Mouse (Mus musculus) heart, adult 2 months (tissue): Measurements from ENCODE around the gene Cd109. TPM values are rescaled to one million over a fixed set of nuclear protein-coding genes. Genes with fewer than 3 reads are reported as not detected.
A peak's percentile ranks its signal among the peaks of the same experiment; 100 is the strongest.

Source experiments
- DNase-seq, 2 experiments: peaks; one replicate each; pipeline ENCODE4 v3.0.0; 2021
- H3K27ac ChIP-seq: fragments of 200-600 bp; 2 replicates; pipeline ENCODE4 v1.8.1; 2022
- H3K27me3 ChIP-seq: fragments of 200-500 bp; 2 replicates; pipeline ENCODE4 v1.6.1; 2012; ENCODE audit warnings: mild to moderate bottlenecking, low read length, inconsistent platforms, mixed read lengths; ENCODE audit not compliant: control insufficient read depth, insufficient read depth
- H3K36me3 ChIP-seq: fragments of 200-500 bp; 2 replicates; pipeline ENCODE4 v1.6.1; 2012; ENCODE audit warnings: low read length, inconsistent platforms; ENCODE audit not compliant: control insufficient read depth, insufficient read depth
- H3K4me1 ChIP-seq: fragments of 200-500 bp; 2 replicates; pipeline ENCODE4 v1.6.1; 2011; ENCODE audit warnings: low read length; ENCODE audit not compliant: control insufficient read depth, insufficient read depth
- H3K4me3 ChIP-seq: fragments of 200-600 bp; 2 replicates; pipeline ENCODE4 v1.8.1; 2022
- H3K79me2 ChIP-seq: fragments of 200-500 bp; replicated peaks from 2 replicates; pipeline ENCODE4 v1.6.1; 2012; ENCODE audit warnings: mild to moderate bottlenecking, inconsistent platforms, low read length, moderate library complexity, mixed read lengths; ENCODE audit not compliant: control insufficient read depth, insufficient read depth
- H3K9ac ChIP-seq: fragments of 200-500 bp; 2 replicates; pipeline ENCODE4 v1.6.1; 2012; ENCODE audit warnings: low read depth, mild to moderate bottlenecking, control low read depth, inconsistent platforms, low read length, mixed read lengths
- CTCF ChIP-seq: fragments of 200-600 bp; IDR thresholded peaks from 2 replicates; pipeline ENCODE4 v1.8.1; 2022; ENCODE audit warnings: antibody characterized with exemption, mild to moderate bottlenecking, moderate library complexity
- EP300 ChIP-seq: fragments of 200-500 bp; IDR thresholded peaks from 2 replicates; pipeline ENCODE4 v1.6.1; 2011; ENCODE audit warnings: low read depth, low read length, control low read depth; ENCODE audit not compliant: insufficient read depth
- POLR2A ChIP-seq: fragments of 200-500 bp; IDR thresholded peaks from 2 replicates; pipeline ENCODE4 v1.6.1; 2011; ENCODE audit warnings: mild to moderate bottlenecking, low read depth, low read length, control low read depth; ENCODE audit not compliant: insufficient read depth
- WGBS: fragments of 180-500 bp; shearing (Covaris S2); methylation state at CpG from one replicate; pipeline ENCODE4 v1.1.7; 2018; 5-methylcytosine and 5-hydroxymethylcytosine counted together
- intact Hi-C: fragments of 180-260 bp; cut with DNase I; formaldehyde crosslinking; loops from one replicate; pipeline ENCODE4 v1.15.1; 2025
- polyA plus RNA-seq: library from polyadenylated mRNA; depleted of rRNA; stranded (reverse); fragments of >200 nt; gene quantifications from 2 replicates; pipeline ENCODE4 v1.2.3, GENCODE M21; 2012; rRNA removed
- total RNA-seq, 2 experiments: library from RNA; stranded (reverse); gene quantifications; 2 replicates each; pipeline ENCODE4 v1.2.3; 2021

Gene Cd109
- total and polyA plus RNA-seq, 3 experiments = 0.77 to 0.89 (median 0.88) TPM

GRCm38 (mm10) chr9:78720888-78721798 lies 105.8 kb downstream of the Cd109 start:
- Histone ChIP-seq H3K79me2 (no peaks in the 10 kb centered on the region), H3K4me3 (no peak overlapping the region), H3K9ac (no peak overlapping the region), H3K4me1 (no peaks in the 10 kb centered on the region), H3K27me3 (no peaks in the 10 kb centered on the region), H3K27ac (no peak overlapping the region), H3K36me3 (no peaks in the 10 kb centered on the region)
- DNase-seq = no peak
- WGBS = 66% methylated on average over 6 of the region's 6 CpGs
- intact Hi-C loops = no loop called here
- TF ChIP-seq CTCF (peak; percentile 53), EP300 (no peak)

- Histone ChIP-seq H3K27ac (no peak overlapping the region), H3K27me3 (no peaks in the 10 kb centered on the region), H3K4me1 (no peaks in the 10 kb centered on the region), H3K36me3 (no peaks in the 10 kb centered on the region), H3K9ac (no peak overlapping the region), H3K4me3 (no peak overlapping the region), H3K79me2 (no peaks in the 10 kb centered on the region)
- intact Hi-C loops = no loop called here
- WGBS = 45% methylated on average over 6 of the region's 6 CpGs
- TF ChIP-seq EP300 (no peak), POLR2A (no peak), CTCF (no peak)
- no peak for DNase-seq
Observed at GRCm38 (mm10) chr9:78731931-78732330, 116.6 kb downstream of the Cd109 start.

- no peaks in the 10 kb centered on the region for H3K79me2 ChIP-seq
- intact Hi-C loops = no loop called here
- WGBS = 52% methylated on average over 3 of the region's 3 CpGs
Observed at GRCm38 (mm10) chr9:78735519-78735918, 120.2 kb downstream of the Cd109 start.

GRCm38 (mm10) chr9:78742012-78742411 lies 126.7 kb downstream of the Cd109 start:
- TF ChIP-seq POLR2A = no peak
- Histone ChIP-seq H3K9ac (no peak overlapping the region), H3K4me1 (no peaks in the 10 kb centered on the region), H3K79me2 (no peaks in the 10 kb centered on the region), H3K27me3 (no peaks in the 10 kb centered on the region), H3K4me3 (no peak overlapping the region), H3K36me3 (no peaks in the 10 kb centered on the region), H3K27ac (no peak overlapping the region)
- intact Hi-C loops = no loop called here
- DNase-seq = no peak
- WGBS = 35% methylated on average over 3 of the region's 3 CpGs

More at GRCm38 (mm10) chr9:78735519-78735918, 120.2 kb downstream of the Cd109 start:
- Histone ChIP-seq H3K27me3 (no peaks in the 10 kb centered on the region), H3K4me3 (no peak overlapping the region), H3K27ac (no peak overlapping the region), H3K4me1 (no peaks in the 10 kb centered on the region), H3K36me3 (no peaks in the 10 kb centered on the region), H3K9ac (no peak overlapping the region)
- DNase-seq = no peak
- TF ChIP-seq EP300 = no peak
- no peak for TF ChIP-seq POLR2A
- TF ChIP-seq CTCF = no peak

GRCm38 (mm10) chr9:78750246-78750645 lies 134.9 kb downstream of the Cd109 start:
- no peaks in the 10 kb centered on the region for H3K36me3 ChIP-seq
- no peaks in the 10 kb centered on the region for H3K27me3 ChIP-seq
- no peak overlapping the region for H3K4me3 ChIP-seq
- no peak overlapping the region for H3K27ac ChIP-seq
- peak; percentile 26 to 58 for DNase-seq
- H3K9ac ChIP-seq = no peak overlapping the region
- intact Hi-C loops = no loop called here
- no peaks in the 10 kb centered on the region for H3K79me2 ChIP-seq
- TF ChIP-seq POLR2A = no peak
- TF ChIP-seq CTCF = no peak
- TF ChIP-seq EP300 = no peak
- 31% methylated on average over 3 of the region's 3 CpGs for WGBS
- no peaks in the 10 kb centered on the region for H3K4me1 ChIP-seq

Other genes starting within 250 kb of the Cd109 start
- gene Dppa5a, start 247.4 kb upstream of the Cd109 start, total RNA-seq = not detected
- not detected in 2 replicates for gene Dppa5a, start 247.4 kb upstream of the Cd109 start, polyA plus RNA-seq
- not detected for gene Ooep, start 236.8 kb upstream of the Cd109 start, total RNA-seq
- gene Ooep, start 236.8 kb upstream of the Cd109 start, polyA plus RNA-seq = not detected in 2 replicates
- not detected for gene Ddx43, start 219.8 kb upstream of the Cd109 start, total RNA-seq
- not detected in 2 replicates for gene Ddx43, start 219.8 kb upstream of the Cd109 start, polyA plus RNA-seq
- gene Cgas, start 172.3 kb upstream of the Cd109 start, total RNA-seq = under 1 TPM; 0.43 to 0.55 TPM
- 0.20 and 0.32 TPM in 2 replicates for gene Cgas, start 172.3 kb upstream of the Cd109 start, polyA plus RNA-seq
- gene Mto1, start 167.3 kb upstream of the Cd109 start, total RNA-seq = 10 to 100 TPM; 22.5 to 27.6 TPM
- 15.8 and 24.9 TPM in 2 replicates for gene Mto1, start 167.3 kb upstream of the Cd109 start, polyA plus RNA-seq
- not detected for gene Gm17324, start 166.8 kb upstream of the Cd109 start, total RNA-seq
- not detected in 2 replicates for gene Gm17324, start 166.8 kb upstream of the Cd109 start, polyA plus RNA-seq
- gene Eef1a1, start 126.4 kb upstream of the Cd109 start, total RNA-seq = 1,000 to 10,000 TPM in 1 of 2 experiments, 100 to 1,000 TPM in 1; 970 to 1,045 TPM
- gene Eef1a1, start 126.4 kb upstream of the Cd109 start, polyA plus RNA-seq = 901 and 1,346 TPM in 2 replicates
- gene Slc17a5, start 27.5 kb upstream of the Cd109 start, total RNA-seq = 1 to 10 TPM; 3.8 to 4.9 TPM
- gene Slc17a5, start 27.5 kb upstream of the Cd109 start, polyA plus RNA-seq = 5.1 TPM in 2 replicates